Mouse (Mus musculus) lung, adult 18-20 months (tissue): ENCODE data around the gene Gbp6.
"Not testable (repeated sequence)": the region's sequence is repeated elsewhere in the genome, so short reads cannot be mapped to it uniquely, and the experiment has no call there.

ENCODE experiments used
- DNase-seq, 2 experiments: peaks; one replicate each; pipeline ENCODE4 v3.0.0; 2022; ENCODE audit warnings: mixed read lengths in 2 of 2

The Gbp6 gene

GRCm38 (mm10) chr5:105293226-105294165 is at the start of gene Gbp6, which contains the start of gene Gm43302:
Gene Gbp6, minus strand, starts transcription at chr5:105293698.
Gene Gm43302, minus strand, starts transcription at chr5:105293695.
- peak; percentile 53 to 62 for DNase-seq

GRCm38 (mm10) chr5:105341281-105341680 is 47.8 kb upstream of the Gbp6 start:
- no peak for DNase-seq

- no peak for DNase-seq
Measured at GRCm38 (mm10) chr5:105322543-105322942, 29.0 kb upstream of the Gbp6 start.

DNA sequence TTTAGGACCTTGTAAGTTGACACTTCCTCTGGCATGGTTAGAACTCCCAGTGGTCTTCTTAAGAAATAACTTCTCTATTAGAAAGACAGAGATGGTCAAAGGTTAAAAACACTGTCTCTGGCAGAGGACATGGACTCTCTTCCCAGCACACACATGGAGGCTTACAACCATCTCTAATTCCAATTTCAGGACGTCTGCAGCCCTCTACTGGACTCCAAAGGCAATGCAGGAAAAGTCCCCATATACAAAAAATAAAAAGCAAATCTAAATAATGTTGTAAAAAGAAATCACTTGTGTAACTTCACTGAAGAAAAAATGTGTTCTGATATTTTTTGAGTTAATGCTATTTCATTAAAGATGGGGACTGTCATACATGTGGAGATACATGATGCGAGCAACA is 17.4 kb upstream of the Gbp6 start:
- DNase-seq: no peak

GRCm38 (mm10) chr5:105309148-105309547 is 15.7 kb upstream of the Gbp6 start:
- not testable (repeated sequence) for DNase-seq

DNA sequence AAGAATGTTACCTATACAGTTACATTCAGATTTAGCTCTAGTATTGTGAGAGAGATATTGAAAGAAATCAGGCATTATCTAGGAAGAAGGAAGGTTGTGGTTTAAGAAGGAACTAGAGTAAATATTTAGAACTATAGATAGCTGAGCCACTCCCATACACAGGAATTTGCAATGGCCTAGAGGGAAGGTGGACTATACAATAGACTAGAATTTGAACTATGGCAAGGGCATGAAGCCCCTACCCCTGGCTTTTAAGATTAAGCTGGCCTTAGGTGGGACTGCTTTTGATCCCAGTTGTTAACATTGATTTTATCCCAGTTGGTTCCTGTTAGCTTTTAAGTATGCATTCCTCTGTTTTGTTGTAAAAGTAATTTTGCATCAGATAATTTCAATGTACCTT is 13.4 kb upstream of the Gbp6 start:
- DNase-seq: not testable (repeated sequence)

- DNase-seq: no peak
Measured at GRCm38 (mm10) chr5:105306159-105306581, 12.7 kb upstream of the Gbp6 start.

DNA sequence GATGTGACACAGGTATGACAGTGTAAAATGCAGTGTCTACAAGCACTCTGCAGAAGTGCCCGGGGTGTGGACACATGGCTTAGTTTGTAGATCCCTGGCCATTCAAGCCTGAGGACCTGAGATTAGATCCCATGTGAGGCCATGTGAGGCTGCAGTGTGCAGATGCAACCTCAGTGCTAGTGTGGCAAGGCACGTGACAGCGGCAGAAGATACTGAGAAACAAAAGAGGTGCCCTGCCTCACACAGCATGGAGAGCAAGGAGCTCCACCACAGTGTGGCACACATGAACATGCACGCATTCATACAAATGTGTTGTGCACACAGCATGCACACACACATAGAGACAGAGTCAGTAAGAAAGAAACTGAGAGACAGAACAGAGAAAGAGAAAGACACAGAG is 12.2 kb upstream of the Gbp6 start:
- not testable (repeated sequence) for DNase-seq

DNA sequence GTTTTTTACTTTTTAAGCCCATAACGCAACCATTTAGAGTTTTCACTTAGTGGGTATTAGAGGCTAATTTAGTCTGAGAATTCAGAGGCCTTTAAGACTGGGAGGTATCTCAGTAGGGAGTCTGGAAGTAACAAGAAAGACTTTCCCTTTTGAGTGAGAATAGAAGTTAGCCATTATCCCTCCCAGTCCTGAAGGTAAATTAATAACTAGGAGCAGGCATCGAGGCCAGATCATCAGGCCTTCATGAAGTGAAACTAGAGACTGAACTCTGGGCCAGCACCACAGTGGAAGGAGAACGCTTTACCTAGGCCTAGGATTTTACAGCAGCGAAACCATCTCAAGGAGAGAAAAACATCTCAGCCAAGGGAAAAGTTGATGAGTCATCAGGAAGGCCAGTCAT is 8.5 kb upstream of the Gbp6 start:
- DNase-seq: no peak

GRCm38 (mm10) chr5:105301531-105301930 is 8.0 kb upstream of the Gbp6 start:
- DNase-seq: no peak

DNA sequence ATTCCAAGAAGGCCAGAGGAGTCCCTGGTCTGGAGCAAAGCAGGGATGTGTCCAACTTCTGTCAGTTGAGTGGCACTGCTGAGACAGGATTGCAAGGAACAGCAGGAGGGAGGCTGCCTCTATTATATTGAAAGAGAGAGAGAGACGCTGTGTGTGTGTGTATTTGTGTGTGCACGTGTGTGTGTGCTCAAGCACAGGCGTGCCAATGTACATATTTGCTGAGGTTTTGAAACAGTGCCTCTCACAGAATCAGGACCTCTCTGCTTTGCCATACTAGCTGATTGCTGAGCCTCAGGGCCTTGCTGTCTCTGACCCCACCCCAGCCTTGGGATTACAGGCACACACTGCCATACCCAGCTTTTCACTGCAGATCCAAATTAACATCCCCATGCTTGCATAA is 2.2 kb upstream of the Gbp6 start:
- peak; percentile 53 to 58 for DNase-seq

DNA sequence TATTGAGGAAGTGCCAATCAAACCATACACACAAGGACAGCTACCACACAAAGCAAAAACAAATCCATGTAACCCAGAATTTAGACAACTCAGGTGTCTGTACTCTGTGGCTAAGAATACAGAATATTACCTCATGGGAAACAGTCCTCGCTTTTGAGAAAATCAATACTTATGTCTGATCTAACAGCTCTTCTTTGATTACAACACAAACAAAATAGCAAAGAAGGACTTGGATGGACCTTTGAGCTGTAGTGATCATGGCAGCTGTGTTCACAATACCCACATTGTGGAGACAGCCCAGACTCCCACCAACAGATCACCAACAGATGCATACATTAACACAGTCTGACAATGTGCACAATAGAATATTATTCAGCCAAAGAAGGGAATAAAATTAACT is 1.0 kb downstream of the Gbp6 start:
- no peak for DNase-seq

DNA sequence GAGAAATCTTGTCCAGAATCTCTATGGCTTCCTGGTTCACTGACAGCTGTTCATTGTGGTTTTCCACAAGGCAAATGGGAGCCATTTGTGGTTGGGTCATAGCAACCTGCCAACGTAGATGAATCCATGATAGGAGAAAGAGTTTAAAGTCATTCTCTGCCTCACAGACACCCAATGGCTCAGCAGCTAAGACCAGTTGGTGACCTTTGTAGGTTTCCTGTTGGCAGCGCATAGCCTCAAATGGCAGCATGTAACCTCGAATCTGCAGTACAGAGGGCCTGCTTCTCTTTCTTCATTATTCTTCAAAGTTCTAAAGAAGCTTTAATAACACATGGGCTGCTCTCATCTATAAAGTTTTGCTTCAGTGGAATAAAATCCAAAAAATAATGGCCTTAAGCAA is 2.6 kb downstream of the Gbp6 start:
- DNase-seq: not testable (repeated sequence)

DNA sequence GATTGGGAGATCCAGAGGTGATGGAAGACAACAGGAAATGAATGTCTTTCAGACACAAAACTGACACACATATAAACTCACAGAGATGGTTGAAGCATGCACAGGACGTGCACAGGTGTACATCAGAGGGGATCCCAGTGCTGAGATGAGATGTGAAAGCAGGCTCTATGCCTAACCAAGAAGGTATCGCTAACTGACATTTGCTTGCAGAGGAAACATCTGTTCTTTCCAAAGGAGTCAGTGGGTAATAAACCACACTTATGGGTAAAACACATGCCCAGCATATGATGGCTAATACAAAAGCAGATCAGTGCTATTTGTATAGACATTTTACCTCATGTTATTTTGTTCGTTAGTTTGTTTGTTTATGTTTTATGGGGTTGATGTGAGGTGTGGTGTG is 32.8 kb downstream of the Gbp6 start:
- DNase-seq: not testable (repeated sequence)

- DNase-seq: no peak
Measured at GRCm38 (mm10) chr5:105252491-105252890, 41.0 kb downstream of the Gbp6 start.

GRCm38 (mm10) chr5:105244741-105245140 is 48.8 kb downstream of the Gbp6 start:
- DNase-seq: not testable (repeated sequence)

DNA sequence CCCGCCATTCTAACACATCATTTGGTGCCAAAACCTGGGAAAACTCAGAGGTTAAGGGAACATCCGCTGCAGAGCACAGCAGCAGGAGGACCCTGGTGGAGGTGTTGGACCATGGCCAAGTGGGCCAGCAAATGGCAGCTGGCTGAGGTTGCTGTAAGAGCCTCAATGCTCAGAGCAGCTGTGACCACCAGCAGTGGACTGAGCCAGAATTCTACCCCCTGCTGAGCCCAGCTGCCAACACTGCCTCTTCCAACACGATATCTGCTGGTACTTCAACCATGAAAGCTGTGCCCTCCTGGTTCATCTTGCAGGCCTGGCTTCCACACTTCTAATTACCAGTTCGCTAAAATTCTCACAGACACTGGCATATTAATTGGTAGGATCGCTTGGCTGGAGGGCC is 52.5 kb downstream of the Gbp6 start:
- DNase-seq: not testable (repeated sequence)

DNA sequence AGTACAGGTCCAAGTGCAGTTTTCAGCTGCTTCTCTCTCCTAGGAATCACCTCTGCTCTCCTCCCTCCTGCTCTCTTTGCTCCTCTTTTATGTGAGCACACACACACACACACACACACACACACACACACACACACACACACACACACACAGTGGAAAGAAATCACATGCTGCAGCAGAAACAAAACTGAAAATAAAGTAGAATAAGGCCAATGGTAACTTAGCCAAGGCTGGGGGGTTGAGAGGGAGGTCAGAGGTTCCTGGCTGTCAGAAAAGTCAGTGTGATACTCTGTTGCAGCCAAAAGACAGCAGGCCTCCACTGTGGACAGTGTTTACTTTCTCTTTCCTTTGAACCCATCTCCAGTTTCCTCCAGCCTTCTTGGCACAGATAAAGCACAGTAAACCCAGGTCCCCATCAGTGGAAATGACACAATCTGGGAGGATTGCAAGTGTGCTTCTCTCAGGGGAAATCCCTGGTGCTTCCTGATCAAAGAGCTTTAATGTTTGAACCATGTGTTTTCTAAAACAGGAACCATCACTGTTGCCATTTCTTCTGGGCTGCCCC is 53.9 kb downstream of the Gbp6 start, which contains the start of gene Gbp10:
Gene Gbp10, minus strand, starts transcription at position 51 of the 565 bp plus-strand sequence.
- DNase-seq: peak; percentile 4 to 32

- DNase-seq: not testable (repeated sequence)
Measured at GRCm38 (mm10) chr5:105238402-105238801, 55.1 kb downstream of the Gbp6 start.

DNA sequence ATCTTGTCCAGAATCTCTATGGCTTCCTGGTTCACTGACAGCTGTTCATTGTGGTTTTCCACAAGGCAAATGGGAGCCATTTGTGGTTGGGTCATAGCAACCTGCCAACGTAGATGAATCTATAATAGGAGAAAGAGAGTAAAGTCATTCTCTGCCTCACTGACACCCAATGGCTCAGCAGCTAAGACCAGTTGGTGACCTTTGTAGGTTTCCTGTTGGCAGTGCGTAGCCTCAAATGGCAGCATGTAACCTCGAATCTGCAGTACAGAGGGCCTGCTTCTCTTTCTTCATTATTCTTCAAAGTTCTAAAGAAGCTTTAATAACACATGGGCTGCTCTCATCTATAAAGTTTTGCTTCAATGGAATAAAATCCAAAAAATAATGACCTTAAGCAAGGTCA is 57.5 kb downstream of the Gbp6 start:
- not testable (repeated sequence) for DNase-seq
